Mouse (Mus musculus) limb, embryonic 12.5 days (tissue): ENCODE results near the gene Trim72. TPM values are rescaled to one million over a fixed set of nuclear protein-coding genes. Genes with fewer than 3 reads are reported as not detected.

Experiments
- ATAC-seq: fragments of 200-750 bp; cut with Nextera tagmentation; 2 replicates; pipeline ENCODE4 v1.8.0; 2017; ENCODE audit warnings: low read depth, moderate TSS enrichment; ENCODE audit not compliant: insufficient number of reproducible peaks, insufficient read depth, low FRiP score, low TSS enrichment
- H3K27ac ChIP-seq: fragments of 300-500 bp; sonication (generic); 2 replicates; pipeline ENCODE4 v1.5.1; 2016; ENCODE audit warnings: mild to moderate bottlenecking, moderate library complexity
- H3K27me3 ChIP-seq: fragments of 300-500 bp; sonication (generic); 2 replicates; pipeline ENCODE4 v1.6.1; 2016; ENCODE audit warnings: mild to moderate bottlenecking, moderate library complexity
- H3K36me3 ChIP-seq: fragments of 300-500 bp; sonication (generic); 2 replicates; pipeline ENCODE4 v1.6.1; 2016; ENCODE audit warnings: mild to moderate bottlenecking, moderate library complexity
- H3K4me1 ChIP-seq: fragments of 300-500 bp; sonication (generic); replicated peaks from 2 replicates; pipeline ENCODE4 v1.6.1; 2016
- H3K4me2 ChIP-seq: fragments of 300-500 bp; sonication (generic); 2 replicates; pipeline ENCODE4 v1.6.1; 2016; ENCODE audit warnings: mild to moderate bottlenecking, moderate library complexity
- H3K4me3 ChIP-seq: fragments of 300-500 bp; sonication (generic); replicated peaks from 2 replicates; pipeline ENCODE4 v1.5.1; 2016; ENCODE audit warnings: mild to moderate bottlenecking
- H3K9ac ChIP-seq: fragments of 300-500 bp; sonication (generic); replicated peaks from 2 replicates; pipeline ENCODE4 v1.6.1; 2016; ENCODE audit warnings: mild to moderate bottlenecking, moderate library complexity
- H3K9me3 ChIP-seq: fragments of 300-500 bp; sonication (generic); 2 replicates; pipeline ENCODE4 v1.6.1; 2016; ENCODE audit warnings: mild to moderate bottlenecking, moderate library complexity
- WGBS: fragments of 180-500 bp; shearing (Covaris S2); methylation state at CpG from one replicate; pipeline ENCODE4 v1.1.7; 2016; 5-methylcytosine and 5-hydroxymethylcytosine counted together
- polyA plus RNA-seq: library from polyadenylated mRNA; unstranded; fragments of >200 nt; fragmentation: Nextera tagmentation; extraction: Ambion mirVana; gene quantifications from 2 replicates; pipeline ENCODE4 v1.2.1, GENCODE M21; 2016

The Trim72 gene
- polyA plus RNA-seq, 1 experiment from 2014 or later, result 0.61 TPM

GRCm38 (mm10) chr7:128056917-128057444 lies 53.2 kb downstream of the Trim72 start:
- Histone ChIP-seq H3K4me1 (no peaks in the 10 kb centered on the region), H3K36me3 (no peaks in the 10 kb centered on the region), H3K9ac (no peak overlapping the region), H3K27me3 (no peaks in the 10 kb centered on the region), H3K27ac (no peak overlapping the region), H3K4me3 (no peak overlapping the region), H3K9me3 (no peaks in the 10 kb centered on the region), H3K4me2 (no peak overlapping the region)
- 72% methylated on average over 3 of the region's 3 CpGs for WGBS
- no peak for ATAC-seq

- no peak for ATAC-seq
- Histone ChIP-seq H3K36me3 (no peaks in the 10 kb centered on the region), H3K4me3 (no peak overlapping the region), H3K9ac (no peak overlapping the region), H3K9me3 (no peaks in the 10 kb centered on the region), H3K4me2 (no peak overlapping the region), H3K27me3 (no peaks in the 10 kb centered on the region), H3K4me1 (no peaks in the 10 kb centered on the region), H3K27ac (no peak overlapping the region)
- WGBS, result 74% methylated on average over 8 of the region's 8 CpGs
These were observed 54.1 kb downstream of the Trim72 start for GRCm38 (mm10) chr7:128057860-128058259.

GRCm38 (mm10) chr7:128058576-128058975 lies 54.8 kb downstream of the Trim72 start:
- H3K9me3 ChIP-seq, result no peaks in the 10 kb centered on the region
- no peak overlapping the region for H3K27ac ChIP-seq
- H3K4me2 ChIP-seq, result no peak overlapping the region
- H3K27me3 ChIP-seq, result no peaks in the 10 kb centered on the region
- H3K4me1 ChIP-seq, result no peaks in the 10 kb centered on the region
- ATAC-seq, result no peak
- H3K36me3 ChIP-seq, result no peaks in the 10 kb centered on the region
- 58% methylated on average over 7 of the region's 7 CpGs for WGBS
- H3K9ac ChIP-seq, result no peak overlapping the region
- no peak overlapping the region for H3K4me3 ChIP-seq

- Histone ChIP-seq H3K4me1 (no peaks in the 10 kb centered on the region), H3K27me3 (no peaks in the 10 kb centered on the region), H3K36me3 (no peaks in the 10 kb centered on the region), H3K4me2 (no peak overlapping the region), H3K4me3 (no peak overlapping the region), H3K9me3 (no peaks in the 10 kb centered on the region), H3K9ac (no peak overlapping the region), H3K27ac (no peak overlapping the region)
- ATAC-seq, result no peak
- whole genome bisulfite sequencing, result 80% methylated on average over 4 of the region's 4 CpGs
These were observed 55.3 kb downstream of the Trim72 start for GRCm38 (mm10) chr7:128059091-128059490.

Other genes with a start within 250 kb of the Trim72 start
- 15.2 and 15.4 TPM in 2 replicates for gene Orai3, start 234.1 kb upstream of the Trim72 start, polyA plus RNA-seq
- gene Setd1a, start 227.3 kb upstream of the Trim72 start, polyA plus RNA-seq, result 24.7 and 25.2 TPM in 2 replicates
- gene Gm49388, start 218.3 kb upstream of the Trim72 start, polyA plus RNA-seq, result not detected in 2 replicates
- 9.5 and 9.8 TPM in 2 replicates for gene Hsd3b7, start 203.3 kb upstream of the Trim72 start, polyA plus RNA-seq
- 31.8 and 41.5 TPM in 2 replicates for gene Stx4a, start 179.7 kb upstream of the Trim72 start, polyA plus RNA-seq
- 8.4 and 9.3 TPM in 2 replicates for gene Stx1b, start 179.4 kb upstream of the Trim72 start, polyA plus RNA-seq
- gene Zfp646, start 127.7 kb upstream of the Trim72 start, polyA plus RNA-seq, result 17.5 and 19.0 TPM in 2 replicates
- 29.8 and 31.1 TPM in 2 replicates for gene Zfp668, start 127.1 kb upstream of the Trim72 start, polyA plus RNA-seq
- gene Prss53, start 113.0 kb upstream of the Trim72 start, polyA plus RNA-seq, result 1.4 and 1.6 TPM in 2 replicates
- not detected in 2 replicates for gene Gm21974, start 108.5 kb upstream of the Trim72 start, polyA plus RNA-seq
- gene Vkorc1, start 108.3 kb upstream of the Trim72 start, polyA plus RNA-seq, result 81.7 and 84.7 TPM in 2 replicates
- 83.0 and 90.1 TPM in 2 replicates for gene Bckdk, start 99.9 kb upstream of the Trim72 start, polyA plus RNA-seq
- 50.9 and 51.3 TPM in 2 replicates for gene Kat8, start 91.4 kb upstream of the Trim72 start, polyA plus RNA-seq
- gene Prss8, start 73.8 kb upstream of the Trim72 start, polyA plus RNA-seq, result 5.0 TPM in 2 replicates
- gene Prss36, start 57.2 kb upstream of the Trim72 start, polyA plus RNA-seq, result 9.6 and 10.7 TPM in 2 replicates
- gene Fus, start 36.5 kb upstream of the Trim72 start, polyA plus RNA-seq, result 597 and 605 TPM in 2 replicates
- 9.2 and 10.5 TPM in 2 replicates for gene Pycard, start 10.1 kb upstream of the Trim72 start, polyA plus RNA-seq
- gene Itgam, start 58.7 kb downstream of the Trim72 start, polyA plus RNA-seq, result 0.64 and 0.89 TPM in 2 replicates
- gene Gm49368, start 58.7 kb downstream of the Trim72 start, polyA plus RNA-seq, result not detected in 2 replicates
- not detected in 2 replicates for gene Itgax, start 125.6 kb downstream of the Trim72 start, polyA plus RNA-seq
- gene Itgad, start 150.4 kb downstream of the Trim72 start, polyA plus RNA-seq, result not detected in 2 replicates
- gene Cox6a2, start 202.4 kb downstream of the Trim72 start, polyA plus RNA-seq, result 6.8 and 10.4 TPM in 2 replicates
- 16.2 and 17.9 TPM in 2 replicates for gene Armc5, start 233.4 kb downstream of the Trim72 start, polyA plus RNA-seq
- gene 9130023H24Rik, start 234.1 kb downstream of the Trim72 start, polyA plus RNA-seq, result 9.9 and 10.1 TPM in 2 replicates
- 22.3 and 27.7 TPM in 2 replicates for gene Tgfb1i1, start 242.9 kb downstream of the Trim72 start, polyA plus RNA-seq